8 mouse cellular contexts compared by ENCODE assay signal in the genomic region with DNA sequence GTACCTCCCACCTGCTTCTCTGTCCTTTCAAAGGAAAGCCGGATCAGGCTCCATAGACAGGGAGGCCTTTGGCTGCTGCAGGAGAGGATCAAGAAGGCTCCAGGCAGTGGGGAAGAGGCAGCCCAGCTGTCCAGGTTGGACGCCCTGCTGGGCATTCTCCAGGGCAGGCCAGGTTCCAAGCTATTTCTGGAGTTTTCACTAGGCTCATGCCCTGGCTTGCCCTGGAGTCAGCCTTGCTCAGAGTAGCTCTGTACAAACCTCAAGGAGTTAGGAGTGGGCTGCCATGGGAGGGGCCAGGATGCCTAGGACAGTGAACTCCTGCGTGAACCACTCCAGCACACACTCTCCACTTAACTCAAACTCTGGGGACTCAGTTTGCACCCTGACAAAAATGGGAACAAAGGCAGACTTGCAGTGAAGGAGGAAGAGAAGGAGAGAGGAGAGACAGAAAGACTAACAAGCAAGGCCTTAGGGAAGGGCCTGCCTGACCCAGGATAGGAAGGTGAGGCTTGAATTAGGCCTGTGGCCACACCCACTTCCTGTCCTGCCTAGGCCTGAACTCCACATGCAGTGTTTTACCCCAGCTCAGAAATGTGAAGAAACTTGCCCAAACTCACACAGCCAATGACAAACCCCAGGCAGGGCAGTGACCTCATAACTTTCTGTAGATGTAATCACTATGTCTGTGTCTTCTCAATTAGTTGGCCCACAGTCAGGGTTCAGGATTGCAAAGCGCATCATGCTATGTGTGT. TPM values are rescaled to one million over a fixed set of nuclear protein-coding genes. Genes with fewer than 3 reads are reported as not detected.
DNase-seq lines count a peak whose midpoint lies in the region; ATAC-seq and TF ChIP-seq lines count a peak whose summit lies in the region.

No protein-coding gene starts in this region.

- TF ChIP-seq POLR2A in myocyte (IDR thresholded peaks at IDR 0.05; ENCODE audit: insufficient read length, low read depth) = no peak

- peaks cover 42% of the 10 kb centered on the region for H3K4me1 ChIP-seq in hindbrain, embryonic 15.5 days (replicated peaks)

- WGBS in hindbrain, embryonic 15.5 days = 85% methylated on average over 4 of the region's 4 CpGs

- ATAC-seq in CD4-positive, CD25-positive, alpha-beta regulatory T cell, adult 4 months = no peak
- no peak for ATAC-seq in hindbrain, embryonic 15.5 days (ENCODE audit: low FRiP score, low read depth)

- H3K4me2 ChIP-seq in hindbrain, embryonic 15.5 days = peak overlapping the region; percentile 2; the same call in 1 of the 2 replicates
- peak overlapping the region; percentile 90 for H3K4me2 ChIP-seq in myocyte (ENCODE audit: low read depth)

- H3K79me2 ChIP-seq in myocyte (ENCODE audit: control insufficient read depth, insufficient read depth) = peaks cover 72% of the 10 kb centered on the region

- no peaks in the 10 kb centered on the region for H3K36me3 ChIP-seq in hindbrain, embryonic 15.5 days
- H3K36me3 ChIP-seq in myocyte (ENCODE audit: control insufficient read depth, insufficient read depth) = peaks cover 4% of the 10 kb centered on the region

- H3K27ac ChIP-seq in hindbrain, embryonic 15.5 days (replicated peaks) = no peak overlapping the region

- DNase-seq in CD4-positive, CD25-positive, alpha-beta regulatory T cell, adult 2 months (ENCODE audit: low read depth, low spot score) = peak; percentile 50
- DNase-seq in urinary bladder, postnatal 14 days (ENCODE audit: low spot score) = peak; percentile 66
- no peak for DNase-seq in urinary bladder, postnatal 25 days (ENCODE audit: low spot score)
- no peak for DNase-seq in layer of hippocampus, postnatal 14 days (ENCODE audit: low spot score in 2 of 2)
- no peak for DNase-seq in T-cell, adult 2 months (ENCODE audit: low spot score)

- H3ac ChIP-seq in myocyte (ENCODE audit: control insufficient read depth, insufficient read length) = no peak overlapping the region

- no peaks in the 10 kb centered on the region for H3K9me3 ChIP-seq in hindbrain, embryonic 15.5 days

- no peaks in the 10 kb centered on the region for H3K27me3 ChIP-seq in hindbrain, embryonic 15.5 days
- H3K27me3 ChIP-seq in myocyte (ENCODE audit: control insufficient read depth, insufficient read depth, insufficient read length) = no peaks in the 10 kb centered on the region

- H3K4me3 ChIP-seq in hindbrain, embryonic 15.5 days = no peak overlapping the region
- peak overlapping the region; percentile 80 for H3K4me3 ChIP-seq in myocyte

- H3K9ac ChIP-seq in hindbrain, embryonic 15.5 days = no peak overlapping the region

TF ChIP-seq in myocyte, 11 proteins besides CTCF, POLR2A, EP300 and RAD21:
- TF ChIP-seq POLR2AphosphoS2 (IDR thresholded peaks at IDR 0.05; ENCODE audit: insufficient read length, low read depth) (no peak), TCF12 (IDR thresholded peaks at IDR 0.05; ENCODE audit: insufficient read depth, poor library complexity, severe bottlenecking) (peak; percentile 20), MYOD1 (IDR thresholded peaks at IDR 0.05; ENCODE audit: control insufficient read depth in 1 of 3, insufficient read length in 2 of 3, low read depth in 2 of 3) (peak in 2 of 3 experiments; percentile 52 to 85), TCF3 (IDR thresholded peaks at IDR 0.05; ENCODE audit: insufficient read length, low read depth) (no peak), MYOG (IDR thresholded peaks at IDR 0.05; ENCODE audit: control insufficient read depth in 1 of 3, insufficient read depth in 1 of 3, insufficient read length in 2 of 3, low read depth in 2 of 3) (peak; percentile 31 to 91 (median 64))
TF ChIP-seq in myocyte: peak in this region for 3.

RNA-seq across cellular contexts. Expression of a gene that starts 2.2 kb away (rescaled TPM):
- polyA plus RNA-seq in CD4-positive, CD25-positive, alpha-beta regulatory T cell, adult 4 months (2017; shearing (Covaris generic)) = 10 to 100 TPM; 16.2 to 31.3 TPM
- 48.3 and 54.6 TPM in 2 replicates for polyA plus RNA-seq in hindbrain, embryonic 15.5 days (2015; fragmentation: Nextera tagmentation; extraction: Ambion mirVana)
- 21.0 TPM for polyA plus RNA-seq in myocyte (2012; fragmentation: generic; extraction: Trizol)
- 1 to 10 TPM; 8.2 to 9.5 TPM for total RNA-seq in layer of hippocampus, postnatal 14 days (2021)

RNA-seq across cellular contexts. Expression of a gene that starts 18.4 kb away (rescaled TPM):
- 10 to 100 TPM in 1 of 2 experiments, 1 to 10 TPM in 1; 8.6 to 16.0 TPM for polyA plus RNA-seq in CD4-positive, CD25-positive, alpha-beta regulatory T cell, adult 4 months (2017; shearing (Covaris generic))
- 1.4 and 1.7 TPM in 2 replicates for polyA plus RNA-seq in hindbrain, embryonic 15.5 days (2015; fragmentation: Nextera tagmentation; extraction: Ambion mirVana)
- 0.02 TPM for polyA plus RNA-seq in myocyte (2012; fragmentation: generic; extraction: Trizol)
- 1 to 10 TPM; 3.2 to 3.7 TPM for total RNA-seq in layer of hippocampus, postnatal 14 days (2021)

Comparison
In these comparisons a context has a peak if more than half of its experiments do, and no peak if none do; other contexts are left out.
1. DNase-seq: peak in CD4-positive, CD25-positive, alpha-beta regulatory T cell, adult 2 months (single experiment) and urinary bladder, postnatal 14 days (single experiment); none in urinary bladder, postnatal 25 days (single experiment), layer of hippocampus, postnatal 14 days (0 of 2) and T-cell, adult 2 months (single experiment).